Mouse (Mus musculus): ENCODE data around the gene Map4k3.
A peak's percentile ranks its signal among the peaks of the same experiment; 100 is the strongest.

Gene Map4k3

GRCm38 (mm10) chr17:80729825-80730224 is 1.5 kb upstream of the Map4k3 start:
- DNase-seq (ENCODE audit: low read depth, low spot score), result no peak

- DNase-seq (ENCODE audit: low read depth, low spot score), result no peak
These were observed 930 bp upstream of the Map4k3 start for GRCm38 (mm10) chr17:80729080-80729749.

- peak; percentile 61 for DNase-seq (ENCODE audit: low read depth, low spot score)
These were observed 839 bp downstream of the Map4k3 start for GRCm38 (mm10) chr17:80727341-80727951.

- peak; percentile 61 for DNase-seq (ENCODE audit: low read depth, low spot score)
These were observed 1.5 kb downstream of the Map4k3 start for GRCm38 (mm10) chr17:80726821-80727220.

GRCm38 (mm10) chr17:80723092-80723491 is 5.2 kb downstream of the Map4k3 start:
- DNase-seq (ENCODE audit: low read depth, low spot score), result no peak

- DNase-seq (ENCODE audit: low read depth, low spot score), result no peak
These were observed 6.6 kb downstream of the Map4k3 start for GRCm38 (mm10) chr17:80721670-80722069.

GRCm38 (mm10) chr17:80719309-80719708 is 9.0 kb downstream of the Map4k3 start:
- no peak for DNase-seq (ENCODE audit: low read depth, low spot score)

GRCm38 (mm10) chr17:80718243-80718642 is 10.0 kb downstream of the Map4k3 start:
- no peak for DNase-seq (ENCODE audit: low read depth, low spot score)

GRCm38 (mm10) chr17:80713588-80713987 is 14.7 kb downstream of the Map4k3 start:
- DNase-seq (ENCODE audit: low read depth, low spot score), result no peak

- no peak for DNase-seq (ENCODE audit: low read depth, low spot score)
These were observed 18.1 kb downstream of the Map4k3 start for GRCm38 (mm10) chr17:80709921-80710838.

GRCm38 (mm10) chr17:80708803-80709202 is 19.5 kb downstream of the Map4k3 start:
- no peak for DNase-seq (ENCODE audit: low read depth, low spot score)

- no peak for DNase-seq (ENCODE audit: low read depth, low spot score)
These were observed 21.1 kb downstream of the Map4k3 start for GRCm38 (mm10) chr17:80707176-80707575.

- DNase-seq (ENCODE audit: low read depth, low spot score), result no peak
These were observed 21.7 kb downstream of the Map4k3 start for GRCm38 (mm10) chr17:80706608-80707007.

GRCm38 (mm10) chr17:80701687-80702086 is 26.6 kb downstream of the Map4k3 start:
- DNase-seq (ENCODE audit: low read depth, low spot score), result no peak

GRCm38 (mm10) chr17:80698930-80699329 is 29.4 kb downstream of the Map4k3 start:
- no peak for DNase-seq (ENCODE audit: low read depth, low spot score)

GRCm38 (mm10) chr17:80698191-80698901 is 29.9 kb downstream of the Map4k3 start:
- DNase-seq (ENCODE audit: low read depth, low spot score), result no peak

GRCm38 (mm10) chr17:80696956-80697355 is 31.3 kb downstream of the Map4k3 start:
- no peak for DNase-seq (ENCODE audit: low read depth, low spot score)

- DNase-seq (ENCODE audit: low read depth, low spot score), result no peak
These were observed 32.1 kb downstream of the Map4k3 start for GRCm38 (mm10) chr17:80696210-80696609.

GRCm38 (mm10) chr17:80693707-80694106 is 34.6 kb downstream of the Map4k3 start:
- DNase-seq (ENCODE audit: low read depth, low spot score), result no peak

- DNase-seq (ENCODE audit: low read depth, low spot score), result no peak
These were observed 36.1 kb downstream of the Map4k3 start for GRCm38 (mm10) chr17:80692183-80692582.

- DNase-seq (ENCODE audit: low read depth, low spot score), result no peak
These were observed 39.6 kb downstream of the Map4k3 start for GRCm38 (mm10) chr17:80688701-80689100.

GRCm38 (mm10) chr17:80686066-80686465 is 42.2 kb downstream of the Map4k3 start:
- no peak for DNase-seq (ENCODE audit: low read depth, low spot score)
